8 mouse cellular contexts compared by ENCODE assay signal in genomic region chr4:135667266-135667844, GRCm38 (mm10). TPM values are rescaled to one million over a fixed set of nuclear protein-coding genes. Genes with fewer than 3 reads are reported as not detected.
DNase-seq lines count a peak whose midpoint lies in the region; ATAC-seq and TF ChIP-seq lines count a peak whose summit lies in the region.

No protein-coding gene starts in this region.

- ATAC-seq in heart, embryonic 12.5 days (ENCODE audit: insufficient number of reproducible peaks, low FRiP score) = no peak
- peak; percentile 72; the same call in 1 of the 2 replicates for ATAC-seq in monocyte, adult 5-6 weeks (replicated peaks; ENCODE audit: insufficient number of reproducible peaks, low FRiP score, low TSS enrichment, poor library complexity, severe bottlenecking)

- no peaks in the 10 kb centered on the region for H3K9me3 ChIP-seq in heart, embryonic 12.5 days (replicated peaks)

- intact Hi-C loops in left cerebral cortex, postnatal 14 days (cut with DNase I) = loop anchor here (1.0 to 5.0 kb wide), 2 partner anchors 159 to 285 kb away; no protein-coding TSS in a partner anchor

- 13% methylated on average over 16 of the region's 16 CpGs for WGBS in cerebellum, adult 2 months
- 10% methylated on average over 16 of the region's 16 CpGs for WGBS in heart, embryonic 12.5 days

- H3K9ac ChIP-seq in heart, embryonic 12.5 days = no peak overlapping the region

- H3K4me1 ChIP-seq in cerebellum, adult 2 months (ENCODE audit: control insufficient read depth, insufficient read depth, low read length) = no peaks in the 10 kb centered on the region
- H3K4me1 ChIP-seq in heart, embryonic 12.5 days (replicated peaks) = peaks cover 11% of the 10 kb centered on the region; the same call in 1 of the 2 replicates

- H3K4me3 ChIP-seq in cerebellum, adult 2 months (replicated peaks; ENCODE audit: insufficient read depth, low read depth, low read length) = no peak overlapping the region
- no peak overlapping the region for H3K4me3 ChIP-seq in heart, embryonic 12.5 days

- peak; percentile 16 to 37 for DNase-seq in cerebellum, adult 2 months
- DNase-seq in cerebellum, adult 11-12 months = no peak
- peak; percentile 39 for DNase-seq in thymus, postnatal 0 days (ENCODE audit: low spot score)
- DNase-seq in thymus, adult 18-20 months = no peak
- DNase-seq in left cerebral cortex, postnatal 14 days (ENCODE audit: low spot score in 2 of 2) = peak; percentile 48 to 55
- DNase-seq in T-cell, adult 2 months (ENCODE audit: low spot score) = no peak

- H3K4me2 ChIP-seq in heart, embryonic 12.5 days = peak overlapping the region; percentile 13; the same call in 1 of the 2 replicates

- TF ChIP-seq POLR2A in cerebellum, adult 2 months (IDR thresholded peaks at IDR 0.05; ENCODE audit: borderline replicate concordance, insufficient read depth, low read length) = no peak

- H3K27ac ChIP-seq in cerebellum, adult 2 months (ENCODE audit: insufficient read depth, low read length) = no peak overlapping the region
- no peak overlapping the region for H3K27ac ChIP-seq in heart, embryonic 12.5 days (ENCODE audit: poor library complexity, severe bottlenecking)

- H3K27me3 ChIP-seq in cerebellum, adult 2 months (ENCODE audit: control insufficient read depth, insufficient read depth, low read length) = no peaks in the 10 kb centered on the region
- peaks cover 5% of the 10 kb centered on the region for H3K27me3 ChIP-seq in heart, embryonic 12.5 days (replicated peaks)

- peak; percentile 58 for TF ChIP-seq CTCF in cerebellum, adult 2 months (IDR thresholded peaks at IDR 0.05; ENCODE audit: borderline replicate concordance, insufficient read depth, low read depth, low read length)

- H3K36me3 ChIP-seq in heart, embryonic 12.5 days = no peaks in the 10 kb centered on the region

RNA-seq across cellular contexts. Expression of gene Ifnlr1, which starts 18.7 kb away (rescaled TPM):
- 0.49 and 0.52 TPM in 2 replicates for polyA plus RNA-seq in cerebellum, adult 2 months (2012; rRNA removed)
- polyA plus RNA-seq in thymus, postnatal 0 days (2015; fragmentation: Nextera tagmentation; extraction: Ambion mirVana) = 0.24 and 0.29 TPM in 2 replicates
- 0.28 and 0.69 TPM in 2 replicates for polyA plus RNA-seq in heart, embryonic 12.5 days (2016; fragmentation: Nextera tagmentation; extraction: Ambion mirVana)
- under 1 TPM; 0.35 to 0.40 TPM for total RNA-seq in left cerebral cortex, postnatal 14 days (2021)
- total RNA-seq in monocyte, adult 5-6 weeks (2017) = 0.53 TPM in 1 of 3 replicates, not detected in the others

Comparison
In these comparisons a context has a peak if more than half of its experiments do, and no peak if none do; other contexts are left out.
1. DNase-seq: peak in cerebellum, adult 2 months (2 of 2), thymus, postnatal 0 days (single experiment) and left cerebral cortex, postnatal 14 days (2 of 2); none in cerebellum, adult 11-12 months (single experiment), thymus, adult 18-20 months (0 of 2) and T-cell, adult 2 months (single experiment).